Mouse (Mus musculus) layer of hippocampus, postnatal 36 days (tissue): ENCODE data around the gene Ptcra. TPM values are rescaled to one million over a fixed set of nuclear protein-coding genes. Genes with fewer than 3 reads are reported as not detected.

ENCODE experiments used
- DNase-seq, 2 experiments: peaks; one replicate each; pipeline ENCODE4 v3.0.0; 2022
- total RNA-seq, 2 experiments: library from RNA; stranded (reverse); gene quantifications; 2 replicates each; pipeline ENCODE4 v1.2.3; 2021

Ptcra gene
- total RNA-seq, 2 experiments from 2014 or later, result 0.30 TPM; not detected in 1

DNA sequence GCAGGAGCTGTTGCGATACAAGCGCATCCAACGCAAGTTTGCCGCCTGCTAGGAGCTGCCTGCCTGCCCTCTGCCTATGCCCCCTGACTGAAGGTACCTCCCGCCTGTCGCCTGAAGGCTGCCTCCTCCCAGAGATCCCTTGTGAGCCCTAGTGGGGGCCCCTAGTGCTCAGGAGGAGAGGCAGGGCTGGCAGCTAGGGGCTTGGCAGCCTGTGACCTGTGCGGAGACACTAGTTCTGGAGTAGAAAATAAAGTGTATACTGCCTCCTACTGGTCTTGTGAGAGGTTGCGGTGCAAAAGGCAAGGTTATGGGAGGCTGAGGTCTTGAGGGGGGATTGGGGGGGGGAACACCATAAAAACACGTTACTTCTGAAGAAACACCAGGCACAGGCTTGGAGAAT lies 38.2 kb downstream of the Ptcra start:
- DNase-seq, result no peak

DNA sequence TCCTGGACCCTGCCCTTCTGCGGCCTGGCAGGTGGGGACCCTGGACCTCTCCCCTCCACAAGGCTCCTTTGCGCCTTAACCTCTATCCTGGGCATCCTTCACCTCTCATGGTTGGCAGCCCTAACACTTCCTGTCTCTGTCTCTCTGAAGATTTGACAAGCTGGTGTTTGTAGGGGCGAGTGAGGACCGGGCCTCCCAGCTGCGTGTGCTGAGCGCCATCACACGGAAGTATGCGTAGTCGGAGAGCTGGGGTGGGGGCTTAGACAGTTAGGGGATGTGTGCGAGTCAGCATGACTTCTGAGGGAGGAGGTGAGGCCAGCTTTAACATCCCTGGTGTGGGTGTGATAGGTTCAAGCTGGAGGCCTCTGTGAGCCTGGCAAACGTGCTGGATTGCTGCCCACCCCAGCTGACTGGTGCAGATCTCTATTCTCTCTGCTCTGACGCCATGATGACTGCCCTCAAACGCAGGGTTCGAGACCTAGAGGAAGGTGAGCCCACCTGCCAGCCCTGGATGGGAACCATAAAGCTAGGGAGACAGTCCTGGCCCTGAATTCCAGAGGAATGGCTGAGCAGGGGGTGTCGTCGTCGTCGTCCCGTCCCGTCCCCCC lies 38.9 kb downstream of the Ptcra start:
- DNase-seq, result no peak

GRCm38 (mm10) chr17:46721077-46721476 lies 42.4 kb downstream of the Ptcra start:
- no peak for DNase-seq

DNA sequence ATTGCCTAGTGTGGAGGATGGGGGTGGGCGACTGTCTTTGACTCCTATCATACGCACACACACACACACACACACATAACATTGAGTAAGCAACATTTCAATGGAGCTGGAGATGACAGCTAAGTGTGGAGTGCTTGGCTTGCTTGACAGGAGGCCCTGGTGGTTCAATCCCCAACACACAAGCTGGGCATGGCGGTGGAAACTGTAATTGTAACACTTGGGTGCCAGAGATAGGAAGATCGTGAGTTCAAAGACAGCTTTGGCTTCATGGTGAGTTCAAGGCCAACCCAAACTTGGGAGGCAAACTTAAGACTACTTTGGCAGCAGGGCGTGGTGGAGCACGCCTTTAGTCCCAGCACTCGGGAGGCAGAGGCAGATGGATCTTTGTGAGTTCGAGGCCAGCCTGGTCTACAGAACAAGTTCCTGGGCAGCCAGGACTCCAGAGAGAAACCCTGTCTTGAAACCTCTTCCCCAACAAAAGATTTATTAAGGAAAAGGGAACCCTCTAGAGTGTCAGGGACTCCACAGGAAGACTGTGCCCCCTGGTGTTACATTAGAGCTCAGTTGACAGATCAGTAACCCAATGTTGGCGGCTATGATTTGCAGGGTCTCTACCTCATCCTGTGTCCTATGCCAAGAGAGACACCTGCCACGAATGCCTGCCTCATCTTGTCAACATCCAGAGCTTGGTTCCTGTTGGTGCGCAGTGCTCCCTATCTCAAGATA lies 48.6 kb downstream of the Ptcra start:
- no peak for DNase-seq

DNA sequence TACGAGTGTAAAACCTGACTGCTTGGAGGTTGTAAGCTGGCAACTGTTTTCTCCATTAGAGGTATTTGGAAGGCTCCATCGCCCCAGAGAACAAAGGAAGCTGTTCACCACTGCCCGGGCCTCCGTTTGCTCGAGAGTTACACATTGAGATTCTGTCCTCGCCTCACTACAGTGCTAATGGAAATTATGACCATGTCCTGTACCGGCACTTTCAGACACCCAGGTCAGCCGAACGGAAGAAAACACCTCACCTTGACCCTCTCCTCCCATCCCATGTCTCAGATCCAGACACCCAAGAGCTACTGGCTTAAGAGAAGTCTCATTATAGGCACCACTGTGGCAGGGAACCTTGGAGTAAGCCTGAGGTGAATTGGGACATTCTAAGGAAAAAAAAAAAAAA lies 49.7 kb downstream of the Ptcra start:
- DNase-seq, result no peak

DNA sequence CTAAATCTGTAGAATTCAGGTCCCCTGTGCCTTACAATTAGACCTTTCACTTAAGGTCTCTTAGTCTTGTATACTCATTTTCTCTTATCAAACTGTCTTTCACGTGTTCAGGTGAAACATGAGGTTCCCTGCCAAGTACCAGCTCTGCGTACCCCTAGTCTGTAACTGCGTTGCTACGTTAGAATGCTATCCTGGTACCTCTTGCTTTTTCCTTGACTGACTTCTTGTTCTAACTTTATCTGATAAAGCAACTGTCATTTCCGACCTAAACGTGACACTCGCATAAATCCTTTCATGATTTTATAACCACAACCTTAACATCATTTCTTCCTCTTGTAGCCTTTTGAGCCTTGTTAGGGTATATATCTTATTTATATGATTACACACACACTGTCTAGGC lies 51.1 kb downstream of the Ptcra start:
- DNase-seq, result no peak

GRCm38 (mm10) chr17:46711612-46712271 lies 51.8 kb downstream of the Ptcra start:
- no peak for DNase-seq

DNA sequence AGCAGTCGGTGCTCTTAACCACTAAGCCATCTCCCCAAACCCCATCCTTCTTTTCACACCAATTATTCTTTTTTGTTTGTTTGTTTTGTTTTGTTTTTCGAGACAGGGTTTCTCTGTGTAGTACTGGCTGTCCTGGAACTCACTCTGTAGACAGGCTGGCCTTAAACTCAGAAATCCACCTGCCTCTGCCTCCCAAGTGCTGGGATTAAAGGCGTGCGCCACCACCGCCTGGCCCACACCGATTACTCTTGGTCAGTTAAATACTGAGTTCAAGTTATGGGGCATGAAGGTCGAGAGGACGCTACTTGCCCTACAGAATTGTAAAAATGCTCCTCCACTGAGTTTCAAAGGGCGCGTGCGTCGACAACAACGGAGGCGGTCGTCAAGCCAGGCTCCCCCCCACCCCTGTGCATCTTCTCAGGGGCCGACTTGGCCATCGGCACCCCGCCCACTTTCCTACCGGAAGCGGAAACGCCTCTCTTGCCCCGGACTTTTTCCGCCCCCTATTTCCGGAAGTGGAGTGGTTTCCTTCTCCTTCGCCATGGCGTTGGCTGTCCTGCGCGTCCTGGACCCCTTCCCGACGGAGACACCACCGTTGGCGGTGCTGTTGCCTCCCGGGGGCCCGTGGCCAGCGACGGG lies 52.4 kb downstream of the Ptcra start, which contains the start of gene Pex6:
Pex6 (plus strand) TSS at position 505 of the 639 bp plus-strand sequence.
- peak; percentile 91 to 93 for DNase-seq

- DNase-seq, result no peak
Observed at GRCm38 (mm10) chr17:46706375-46707089, 57.0 kb downstream of the Ptcra start.

Other genes starting within 250 kb of the Ptcra start
- 10 to 100 TPM; 56.0 to 59.4 TPM for gene Cul9, start 217.3 kb downstream of the Ptcra start, total RNA-seq
- 10 to 100 TPM; 82.3 to 83.6 TPM for gene Srf, start 207.5 kb downstream of the Ptcra start, total RNA-seq
- 1 to 10 TPM; 8.5 to 9.6 TPM for gene Ptk7, start 134.2 kb downstream of the Ptcra start, total RNA-seq
- 10 to 100 TPM; 19.0 to 19.7 TPM for gene Klc4, start 117.7 kb downstream of the Ptcra start, total RNA-seq
- gene Mrpl2, start 117.5 kb downstream of the Ptcra start, total RNA-seq, result 10 to 100 TPM; 45.3 to 50.7 TPM
- 10 to 100 TPM; 18.4 to 20.0 TPM for gene Cul7, start 113.4 kb downstream of the Ptcra start, total RNA-seq
- gene Rrp36, start 89.4 kb downstream of the Ptcra start, total RNA-seq, result 10 to 100 TPM; 14.5 to 15.4 TPM
- 100 to 1,000 TPM in 1 of 2 experiments, 10 to 100 TPM in 1; 97.6 to 100 TPM for gene Mea1, start 84.9 kb downstream of the Ptcra start, total RNA-seq
- gene Klhdc3, start 82.8 kb downstream of the Ptcra start, total RNA-seq, result 100 to 1,000 TPM; 166 to 167 TPM
- 10 to 100 TPM; 86.5 to 91.9 TPM for gene Ppp2r5d, start 58.6 kb downstream of the Ptcra start, total RNA-seq
- 10 to 100 TPM; 54.6 to 56.6 TPM for gene Pex6, start 52.2 kb downstream of the Ptcra start, total RNA-seq
- not detected for gene Gnmt, start 34.5 kb downstream of the Ptcra start, total RNA-seq
- 10 to 100 TPM; 64.0 to 68.6 TPM for gene Cnpy3, start 11.5 kb downstream of the Ptcra start, total RNA-seq
- 1 to 10 TPM; 6.6 to 9.4 TPM for gene 2310039H08Rik, start 8.9 kb upstream of the Ptcra start, total RNA-seq
- gene Rpl7l1, start 19.0 kb upstream of the Ptcra start, total RNA-seq, result 10 to 100 TPM; 47.2 to 53.8 TPM
- 10 to 100 TPM; 48.2 to 62.2 TPM for gene Bicral, start 94.8 kb upstream of the Ptcra start, total RNA-seq
- gene Tbcc, start 127.0 kb upstream of the Ptcra start, total RNA-seq, result 10 to 100 TPM; 29.0 to 32.8 TPM
- gene Prph2, start 146.7 kb upstream of the Ptcra start, total RNA-seq, result not detected
- 10 to 100 TPM; 59.3 to 64.2 TPM for gene Ubr2, start 246.8 kb upstream of the Ptcra start, total RNA-seq